Mouse (Mus musculus): ENCODE results near the gene A830018L16Rik.
"Not testable (repeated sequence)": the region's sequence is repeated elsewhere in the genome, so short reads cannot be mapped to it uniquely, and the experiment has no call there.

A830018L16Rik gene

DNA sequence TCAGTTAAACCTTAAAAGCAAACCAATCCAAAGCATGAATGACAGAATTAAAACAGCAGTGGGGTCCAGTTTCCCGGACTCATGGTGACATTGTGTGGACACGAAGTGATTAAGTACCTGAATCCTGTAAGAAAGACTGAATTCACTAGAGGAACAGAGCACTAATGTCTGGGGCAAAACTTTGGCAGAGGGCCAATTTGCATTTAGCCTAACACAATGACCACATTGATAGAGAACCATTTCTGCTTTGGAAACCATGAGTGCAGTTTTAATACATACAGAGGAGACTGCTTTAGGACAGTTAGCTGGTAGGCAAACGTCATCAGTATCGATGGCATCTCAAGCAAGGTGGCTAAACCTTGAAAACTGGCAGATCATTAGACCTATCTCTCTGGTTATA, 586.7 kb downstream of the A830018L16Rik start:
- no peak for DNase-seq (ENCODE audit: low spot score)

DNA sequence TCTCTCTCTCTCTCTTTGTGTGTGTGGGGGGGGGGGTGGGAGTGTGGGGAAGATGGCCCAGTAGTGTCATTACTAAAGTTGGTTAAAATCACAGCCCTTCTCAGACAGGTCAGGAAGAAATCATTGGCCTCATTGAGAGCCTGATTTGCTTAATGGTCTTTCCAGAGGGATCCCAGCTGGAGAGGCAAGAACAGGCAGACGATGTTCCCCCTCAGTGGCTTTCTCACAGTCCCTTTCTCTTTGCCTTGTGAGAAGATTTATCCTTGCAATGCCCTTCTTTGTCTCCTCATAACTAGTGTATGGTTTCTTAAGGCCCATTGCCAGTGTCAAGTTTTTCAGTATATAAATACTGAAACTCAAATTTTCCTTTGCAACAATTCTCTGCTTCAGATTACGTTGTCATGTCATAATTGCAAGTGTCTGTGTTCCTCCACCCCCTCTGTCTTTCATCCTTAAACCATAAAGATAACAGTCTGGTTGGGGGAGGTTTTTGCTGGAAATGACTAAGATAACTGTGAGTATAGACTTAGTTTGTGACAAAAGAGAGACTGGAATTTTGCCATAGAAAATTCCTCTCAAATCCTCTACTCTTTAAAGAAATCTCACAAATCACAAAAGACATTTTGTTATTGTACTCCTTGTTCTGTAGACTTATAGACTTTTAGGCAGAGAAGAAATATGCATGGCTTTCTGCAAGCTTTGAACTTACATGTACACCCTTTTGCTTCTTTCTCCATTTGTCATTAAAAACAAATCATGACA, 595.1 kb downstream of the A830018L16Rik start:
- no peak for DNase-seq (ENCODE audit: low spot score)

DNA sequence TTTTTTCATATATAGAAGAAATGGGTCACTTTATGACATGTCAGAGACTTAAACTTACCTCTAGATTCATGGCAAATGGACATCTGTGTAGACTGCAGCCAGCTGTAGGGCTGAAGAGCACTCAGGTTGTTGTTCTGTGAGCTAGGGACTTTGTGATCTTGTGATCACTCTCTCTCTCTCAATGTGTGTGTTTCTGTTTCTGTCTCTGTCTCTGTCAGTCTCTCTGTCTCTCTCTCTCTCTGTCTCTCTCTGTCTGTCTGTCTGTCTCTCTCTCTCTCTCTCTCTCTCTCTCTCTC, 595.6 kb downstream of the A830018L16Rik start:
- DNase-seq (ENCODE audit: low spot score) = no peak

DNA sequence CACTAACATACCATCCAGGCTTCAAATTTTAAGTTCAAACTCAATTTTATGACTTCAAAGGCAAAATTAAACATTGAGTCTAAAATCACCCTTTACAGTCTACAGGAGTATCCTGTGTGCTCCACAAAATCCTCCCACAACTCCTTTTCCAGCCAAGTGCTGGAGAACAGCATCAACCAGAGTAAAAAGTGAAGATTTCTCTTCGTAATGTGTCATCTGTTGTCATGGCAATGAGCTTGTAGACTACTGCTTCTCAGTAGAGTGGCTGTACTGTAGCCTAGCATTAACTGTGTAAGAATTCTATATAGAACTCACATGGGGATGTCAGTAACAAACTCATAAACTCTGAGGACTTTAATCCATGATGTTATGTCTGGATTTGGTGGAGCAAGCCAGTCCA, 596.7 kb downstream of the A830018L16Rik start:
- DNase-seq (ENCODE audit: low spot score) = no peak

DNA sequence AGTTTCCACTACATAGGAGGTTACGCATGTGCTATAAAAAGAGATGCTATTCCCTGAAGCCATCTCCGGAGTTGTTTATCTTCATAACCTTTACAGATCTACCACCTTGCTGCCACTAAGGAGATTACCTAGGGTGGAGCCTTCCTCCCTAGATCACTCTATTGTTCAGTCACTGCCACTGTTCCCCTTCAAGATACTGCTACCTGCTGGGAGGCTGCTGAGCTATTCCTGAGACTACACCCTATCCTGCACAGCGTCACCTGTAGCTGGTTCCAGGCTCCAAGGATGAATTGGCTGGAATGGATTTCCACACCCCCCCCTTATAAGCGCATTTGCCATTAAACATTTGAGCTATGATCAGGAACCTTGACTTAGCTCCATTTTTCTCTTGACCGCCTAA, 606.7 kb downstream of the A830018L16Rik start:
- not testable (repeated sequence) for DNase-seq (ENCODE audit: low spot score)

All from ovary, postnatal 36 days (tissue).